Mouse (Mus musculus) WW6 (cell line): Measurements from ENCODE around the gene Steap1.

ENCODE experiments used
- DNase-seq: peaks from one replicate; pipeline ENCODE4 v3.0.0-alpha.2; 2013; ENCODE audit warnings: low read depth, low spot score

The Steap1 gene

DNA sequence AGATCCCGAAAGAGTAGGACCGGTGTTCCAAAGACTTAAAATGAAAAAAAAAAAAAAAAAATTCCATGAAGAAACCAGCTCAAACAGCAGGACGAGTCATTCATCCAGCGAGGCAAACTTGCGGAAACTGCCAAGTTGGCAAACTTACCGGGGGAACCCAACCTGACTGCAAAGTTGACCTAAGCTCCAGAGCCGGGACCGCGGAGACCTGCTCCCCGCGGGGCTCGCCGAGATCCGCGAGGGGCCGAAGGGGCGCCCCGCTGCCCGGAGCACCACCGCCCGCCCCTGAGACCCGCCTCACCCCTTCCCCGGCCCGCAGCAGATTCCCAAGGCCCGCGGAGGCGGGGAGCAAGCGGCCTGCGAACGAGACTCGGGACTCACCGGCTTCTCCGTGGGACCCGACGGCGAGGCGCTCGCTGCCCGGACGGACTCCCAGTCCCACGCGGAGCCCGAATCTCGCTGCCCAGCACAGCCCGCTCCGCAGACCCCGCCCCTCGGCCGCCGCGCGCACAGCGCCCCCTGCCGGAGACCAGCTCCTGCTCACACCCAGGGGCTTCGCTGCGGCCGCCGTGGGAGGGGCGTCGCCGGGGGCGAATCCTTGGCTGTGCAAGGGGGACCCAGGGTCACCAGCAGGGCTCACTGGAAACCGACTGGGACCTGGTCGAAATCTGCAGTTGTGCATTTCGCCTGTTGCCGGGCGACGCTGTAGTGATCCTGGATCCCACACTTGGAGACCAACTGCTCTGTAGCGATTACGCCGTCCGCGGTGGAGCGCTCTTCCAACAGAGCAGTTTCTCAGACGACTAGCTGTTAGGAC lies at the start of gene Steap1:
Gene Steap1 (minus strand): TSS at position 461 of the 817 bp plus-strand sequence.
- DNase-seq, result peak; percentile 76

DNA sequence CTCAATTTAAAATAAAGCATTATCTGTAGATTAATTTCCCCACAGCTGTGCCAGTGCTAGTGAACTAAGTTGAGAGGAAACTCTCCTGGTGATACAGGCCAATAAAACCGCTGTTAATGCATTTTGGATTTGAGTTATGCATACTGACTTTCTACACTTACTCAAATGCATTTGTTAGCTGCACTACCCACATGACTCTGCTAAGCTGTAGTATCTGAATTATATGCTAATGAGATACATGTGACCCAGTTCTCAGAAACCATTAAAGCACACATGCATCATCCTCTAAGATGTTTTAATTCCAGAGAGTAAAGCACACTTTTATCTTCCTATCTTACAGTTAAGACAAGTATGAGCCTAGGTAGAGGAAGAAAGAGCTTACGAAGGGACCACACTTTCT lies 38.0 kb upstream of the Steap1 start:
- no peak for DNase-seq

DNA sequence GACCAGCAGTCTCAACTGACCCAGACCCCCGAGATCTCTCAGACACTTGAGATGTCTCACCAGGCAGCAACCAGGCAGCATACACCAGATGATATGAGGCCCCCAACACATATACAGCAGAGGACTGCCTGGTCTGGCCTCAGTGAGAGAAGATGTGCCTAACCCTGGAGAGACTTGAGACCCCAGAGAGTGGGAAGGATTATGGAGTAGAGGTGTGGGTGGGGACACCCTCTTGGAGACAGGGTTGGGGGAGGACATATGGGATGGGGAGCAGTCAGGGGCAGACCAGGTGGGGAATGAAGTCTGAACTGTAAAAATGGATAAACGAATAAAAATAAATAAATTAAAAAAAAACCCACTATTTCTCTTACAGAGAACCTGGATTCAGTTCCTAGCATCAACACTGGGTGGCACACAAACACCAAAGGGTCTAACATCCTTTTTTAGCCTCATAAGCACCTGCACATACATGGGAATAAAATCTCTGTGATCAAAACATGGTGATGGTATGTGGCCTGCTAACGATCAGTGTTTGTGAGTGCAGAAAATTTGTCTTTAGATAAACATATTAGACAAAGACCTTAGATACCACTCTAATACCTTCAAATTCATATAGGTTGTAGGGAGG lies 7.4 kb upstream of the Steap1 start:
- DNase-seq, result no peak

DNA sequence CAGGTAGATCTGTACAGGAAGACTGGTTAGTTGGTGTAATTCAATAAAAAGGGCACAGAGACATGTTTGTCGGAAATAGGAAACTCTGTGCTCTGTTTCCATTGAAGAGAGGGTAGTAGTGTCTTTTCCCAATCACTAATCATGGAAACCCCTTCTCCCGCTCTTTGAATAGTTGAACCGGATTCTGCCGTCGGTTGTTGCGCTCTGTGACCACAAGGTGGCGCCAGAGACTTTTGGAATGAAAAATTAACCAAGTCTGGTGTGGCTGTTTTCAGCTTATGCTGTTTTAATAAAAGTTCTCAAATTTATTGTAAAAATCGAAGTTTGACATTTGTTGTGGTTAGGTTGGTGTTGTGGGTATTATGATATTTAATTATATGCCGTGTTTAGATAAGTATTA lies 5.9 kb upstream of the Steap1 start:
- no peak for DNase-seq

DNA sequence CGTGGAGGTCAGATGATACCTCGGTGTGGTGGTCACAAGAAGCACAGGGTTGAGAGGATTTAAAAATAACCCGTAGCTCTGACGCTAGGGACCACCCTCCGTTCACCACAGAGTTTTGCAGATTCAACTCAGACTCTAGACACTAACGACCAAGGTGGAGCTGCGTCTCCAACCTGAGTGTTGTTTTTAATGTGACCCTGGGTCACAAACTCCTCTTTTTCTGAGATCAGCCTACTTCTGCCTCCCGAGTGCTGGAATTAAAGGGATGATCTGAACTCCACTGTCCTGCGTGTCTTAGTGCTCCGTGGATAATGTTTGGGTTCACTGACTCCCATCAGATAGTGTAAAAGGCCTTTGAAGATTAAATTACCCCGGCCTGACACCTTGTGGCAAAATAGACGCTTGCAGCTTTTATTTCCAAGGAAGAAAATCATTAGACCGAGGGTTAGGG lies 671 bp upstream of the Steap1 start:
- DNase-seq, result peak; percentile 34

DNA sequence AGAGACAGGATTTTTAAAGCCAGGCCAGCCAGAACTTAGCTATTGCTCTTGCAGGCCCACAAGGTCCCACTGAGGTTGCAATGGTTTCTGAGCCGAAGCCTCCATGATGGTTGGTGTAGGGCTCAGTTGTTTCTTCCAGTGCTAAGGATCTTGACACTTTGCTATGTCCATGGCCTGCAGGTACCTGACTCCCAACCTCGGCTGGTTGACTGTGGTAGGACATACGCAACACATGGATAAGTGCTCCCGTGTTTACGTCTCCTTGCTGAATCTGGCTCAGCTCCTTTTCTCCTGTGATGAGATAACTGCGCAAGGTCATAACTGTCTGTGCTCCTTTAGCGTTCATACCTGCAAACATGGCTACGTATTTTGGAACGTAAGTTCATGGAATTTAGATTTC lies 14.7 kb downstream of the Steap1 start:
- DNase-seq, result no peak

DNA sequence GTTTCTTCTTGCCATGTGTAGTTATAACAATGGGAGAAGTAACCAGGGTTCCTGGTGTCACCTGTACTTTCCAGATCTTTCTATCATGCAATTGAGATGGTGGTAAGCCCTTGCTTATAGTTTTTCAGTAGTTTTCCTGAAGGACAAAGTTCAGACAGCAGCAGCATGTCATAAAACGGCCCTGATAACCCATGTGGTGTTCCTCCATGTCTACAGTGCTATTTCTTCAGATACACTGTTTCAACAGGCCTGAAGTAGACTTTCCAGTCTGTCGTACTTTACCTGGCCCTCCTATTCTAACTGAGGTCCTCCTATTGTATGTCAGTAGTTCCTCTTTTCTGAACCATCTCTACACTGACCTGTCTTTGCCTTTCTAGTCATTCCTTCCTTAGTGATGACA lies 16.3 kb downstream of the Steap1 start:
- DNase-seq, result no peak

DNA sequence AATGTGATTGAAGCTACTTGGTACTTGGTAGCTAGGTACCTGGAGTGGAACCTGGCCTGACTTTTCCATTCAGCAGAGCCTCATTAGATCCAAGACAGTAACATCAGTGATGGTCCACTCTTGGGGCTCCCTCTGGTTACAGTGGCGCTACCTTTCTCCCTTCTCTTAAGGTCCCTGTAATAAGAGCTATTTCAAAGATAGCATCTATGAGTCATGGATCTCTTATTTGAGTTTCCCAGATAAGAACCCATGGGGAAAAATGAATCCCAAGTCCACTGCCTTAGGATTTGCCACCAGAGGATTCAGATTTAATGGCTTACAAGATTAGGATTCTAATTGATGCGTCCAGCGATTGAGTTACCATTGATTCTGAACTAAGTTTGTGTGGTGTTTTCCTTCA lies 16.9 kb downstream of the Steap1 start:
- no peak for DNase-seq

DNA sequence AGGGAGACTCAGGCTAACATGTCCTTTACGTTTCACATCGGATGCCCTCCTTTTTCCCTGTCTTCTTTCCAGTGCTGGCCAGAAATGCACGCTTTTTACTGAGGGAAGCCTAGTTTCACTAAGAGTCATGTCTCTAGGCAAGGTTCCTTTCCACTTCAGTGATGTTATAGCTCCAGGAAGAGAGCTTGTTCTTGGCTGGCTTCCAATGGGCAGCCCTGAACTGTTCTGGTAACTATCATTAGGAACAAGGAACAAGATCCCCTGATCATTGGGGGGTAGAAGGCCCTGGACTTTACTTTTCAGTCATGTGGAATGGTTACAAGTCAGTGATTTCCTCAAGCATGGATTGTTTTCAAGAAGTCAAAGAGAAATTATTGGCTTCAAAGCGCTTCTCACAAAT lies 19.2 kb downstream of the Steap1 start:
- DNase-seq, result no peak

DNA sequence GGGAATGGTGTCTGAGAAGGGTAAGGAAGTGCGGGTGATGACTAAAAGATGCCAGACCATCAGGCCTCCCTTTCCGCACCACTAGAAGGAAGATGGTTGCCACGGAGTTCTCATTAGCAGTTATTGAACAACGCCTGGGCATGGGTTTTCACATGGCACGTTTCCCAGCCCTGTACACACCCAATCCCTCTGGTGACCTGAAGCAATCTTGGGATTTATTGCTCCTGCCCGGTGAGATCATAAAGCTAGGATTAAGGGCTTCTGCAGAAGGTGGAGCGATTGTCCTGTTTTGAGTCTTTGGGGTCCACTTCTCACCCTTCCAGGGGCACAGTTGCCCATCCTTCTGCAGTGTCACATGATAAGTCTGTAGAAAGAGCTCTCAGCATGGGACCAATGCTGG lies 26.9 kb downstream of the Steap1 start:
- DNase-seq, result no peak

DNA sequence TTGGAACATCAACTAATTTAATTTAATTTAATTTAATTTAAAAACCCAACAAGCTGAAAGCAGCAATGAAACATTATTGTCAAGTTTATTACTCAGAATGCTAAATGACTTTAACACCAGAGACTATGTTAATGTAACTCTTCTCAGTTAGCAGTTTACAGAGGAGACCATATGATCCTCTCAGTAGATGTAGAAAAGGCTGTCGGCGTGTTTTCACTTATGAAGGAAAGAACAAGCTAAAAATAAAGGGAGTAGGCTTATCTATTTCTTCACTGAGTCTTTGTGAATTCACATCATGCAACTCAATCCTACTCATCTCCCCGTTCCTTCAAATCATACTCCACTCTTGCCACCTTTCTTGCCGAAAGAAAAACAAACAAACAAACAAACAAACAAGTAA lies 38.1 kb downstream of the Steap1 start:
- DNase-seq, result no peak

DNA sequence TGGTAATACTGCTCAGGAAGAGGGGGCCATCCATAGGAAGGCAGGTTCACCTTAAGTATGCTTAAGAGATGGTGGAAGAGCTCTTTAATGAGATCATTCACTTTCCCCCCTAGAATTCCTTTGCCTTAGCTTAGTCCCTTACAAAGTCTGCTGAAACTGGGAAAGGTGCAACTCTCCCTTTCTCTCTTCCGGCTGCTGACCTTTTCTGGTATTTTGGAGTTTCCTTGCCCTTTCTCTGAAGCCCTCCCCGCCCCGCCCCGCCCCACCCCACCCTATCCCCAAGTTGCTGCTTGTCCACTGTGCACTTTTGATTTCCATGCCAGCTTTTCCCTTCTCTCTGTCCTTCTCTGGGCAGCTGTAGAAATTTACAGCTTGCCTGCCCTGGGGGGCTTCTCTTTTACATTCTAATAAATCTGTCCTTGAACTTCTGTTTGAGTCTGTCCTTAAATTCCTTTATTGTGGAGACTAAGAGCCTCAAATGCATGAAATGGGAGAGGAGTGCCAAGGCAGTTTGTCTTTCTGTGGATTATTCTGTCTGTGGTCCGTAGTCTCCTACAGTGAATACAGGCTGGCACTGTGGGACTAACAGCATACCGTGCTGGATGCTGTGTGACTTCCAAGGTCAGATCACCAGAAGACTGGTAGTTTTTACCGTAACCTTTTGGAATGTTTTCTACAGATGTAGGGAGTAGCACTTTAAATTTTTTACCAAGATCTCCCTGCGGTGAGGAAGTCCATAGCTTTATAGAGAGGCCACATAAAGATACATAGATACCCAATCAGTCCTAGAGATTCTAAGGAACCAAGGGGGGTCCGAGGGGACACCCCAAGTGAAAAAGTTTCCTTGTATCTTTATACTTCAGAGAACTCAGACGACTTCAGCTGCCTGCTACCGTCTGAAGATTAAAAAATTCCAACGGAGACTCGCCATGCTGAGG lies 41.5 kb downstream of the Steap1 start:
- DNase-seq, result no peak

DNA sequence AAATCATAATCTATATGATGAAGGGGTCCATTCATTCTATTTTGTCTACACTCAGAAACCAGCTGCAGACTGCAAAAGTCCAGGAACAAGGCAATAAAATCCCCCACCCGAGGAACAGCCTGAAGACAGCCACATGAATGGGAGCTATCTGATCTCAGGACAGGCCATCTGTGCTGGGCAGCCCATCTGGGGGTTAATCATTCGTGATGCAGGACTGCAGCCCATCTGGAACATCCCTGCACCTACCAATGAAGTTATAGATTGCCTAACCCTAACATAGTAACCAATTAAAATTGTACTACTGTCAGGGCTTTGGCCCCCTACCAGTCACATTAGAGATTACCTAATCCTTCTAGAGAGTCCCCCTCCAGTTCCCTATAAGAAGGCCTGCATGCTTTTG lies 44.1 kb downstream of the Steap1 start:
- DNase-seq, result no peak

DNA sequence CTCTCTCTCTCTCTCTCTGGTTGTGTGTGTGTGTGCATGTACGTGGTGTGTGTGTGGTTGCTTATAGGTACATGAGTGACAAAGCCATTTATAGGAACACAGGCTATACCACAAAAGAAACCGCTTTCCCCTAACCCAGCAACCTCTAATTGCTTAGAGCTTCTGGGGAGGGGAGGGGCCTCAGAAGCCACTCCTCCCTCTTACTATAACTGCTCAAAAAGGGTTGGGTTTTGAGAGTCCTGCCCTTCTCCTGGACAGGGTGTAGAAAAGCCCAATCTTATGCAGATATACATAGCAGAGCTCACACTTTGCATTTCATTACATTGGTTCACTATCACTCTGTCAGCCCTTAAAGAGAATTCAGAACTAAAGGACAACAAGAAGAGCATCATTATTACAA lies 48.7 kb downstream of the Steap1 start:
- DNase-seq, result no peak

DNA sequence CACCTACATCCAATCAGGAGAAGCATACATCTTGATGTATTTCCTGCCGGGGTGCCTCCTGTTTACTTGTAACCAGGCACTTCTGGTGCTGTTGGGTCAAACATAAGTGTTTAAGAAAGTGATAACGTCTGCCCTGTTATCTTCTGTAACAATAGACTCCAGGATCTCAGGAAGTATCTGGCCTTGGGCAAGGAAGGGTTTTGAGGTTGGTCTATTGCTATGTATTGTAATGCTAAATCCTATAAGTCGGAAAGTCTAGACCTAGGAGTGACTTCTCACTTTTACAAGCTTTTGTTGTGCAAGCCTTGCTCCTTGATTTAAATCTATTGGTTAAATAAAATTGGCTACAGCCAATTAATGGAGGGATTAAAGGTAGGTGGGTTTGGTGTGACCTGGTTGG lies 50.3 kb downstream of the Steap1 start:
- DNase-seq, result no peak

DNA sequence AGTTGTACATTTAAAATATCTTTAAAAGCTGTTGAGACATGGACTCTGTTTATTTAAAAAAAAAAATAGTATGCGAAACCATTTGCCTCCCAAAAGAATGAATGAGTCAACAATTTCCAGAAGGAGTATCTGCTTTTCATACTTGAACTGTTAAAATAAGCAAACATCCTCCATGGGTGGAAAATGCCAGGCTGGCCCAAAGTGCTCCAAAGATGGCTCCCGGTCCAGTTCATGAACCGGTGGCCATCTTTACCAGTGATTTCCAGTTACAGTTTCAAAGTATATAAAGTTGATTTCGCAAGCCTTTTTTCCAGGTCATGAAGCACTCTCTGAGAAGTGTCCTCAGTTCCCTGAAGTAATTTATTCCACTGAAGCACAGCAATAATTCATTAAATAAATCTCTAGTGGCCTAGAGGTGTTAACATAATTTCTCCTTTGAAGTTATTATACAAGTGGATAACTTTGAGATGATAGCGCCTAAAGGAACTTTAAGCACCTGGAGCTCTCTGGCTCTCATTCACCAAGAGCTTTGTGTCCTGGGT lies 53.7 kb downstream of the Steap1 start:
- no peak for DNase-seq

DNA sequence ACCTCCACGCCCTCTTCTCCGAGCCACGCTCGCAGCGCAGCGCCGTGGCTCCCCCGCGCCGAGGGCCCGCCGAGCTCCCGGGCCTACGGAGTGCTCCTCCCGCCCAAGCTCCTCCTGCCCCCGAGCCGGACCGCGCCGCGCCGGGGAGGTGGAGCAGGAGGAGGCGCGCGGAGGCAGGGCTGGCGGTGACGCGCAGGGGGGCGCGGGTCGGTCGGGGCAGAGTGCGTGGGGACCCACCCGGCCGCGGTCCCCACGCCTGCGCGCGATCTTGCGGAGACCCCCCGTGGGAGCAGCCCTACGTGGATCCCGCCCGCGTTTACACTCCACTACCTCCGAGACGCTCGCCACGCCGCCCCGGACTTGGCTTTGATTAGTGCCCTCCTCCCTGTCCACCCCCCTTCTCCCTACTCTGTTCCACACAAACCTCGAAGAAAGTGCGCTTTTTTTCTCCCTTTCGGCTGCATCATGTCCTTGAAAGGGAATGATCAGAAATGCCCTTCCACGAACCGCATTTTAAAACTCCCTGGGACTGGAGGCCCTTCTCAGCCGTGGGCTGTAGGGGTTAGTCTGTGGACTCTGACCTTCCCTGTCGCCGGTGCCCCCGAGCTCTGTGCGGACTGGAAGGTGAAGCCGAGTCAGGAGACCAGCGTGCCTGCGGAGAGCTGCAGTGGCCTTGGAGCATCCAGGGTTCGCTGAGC lies 55.0 kb downstream of the Steap1 start, which contains the start of gene Steap2:
Gene Steap2 (minus strand): TSS at position 623 of the 698 bp plus-strand sequence.
- DNase-seq, result no peak

DNA sequence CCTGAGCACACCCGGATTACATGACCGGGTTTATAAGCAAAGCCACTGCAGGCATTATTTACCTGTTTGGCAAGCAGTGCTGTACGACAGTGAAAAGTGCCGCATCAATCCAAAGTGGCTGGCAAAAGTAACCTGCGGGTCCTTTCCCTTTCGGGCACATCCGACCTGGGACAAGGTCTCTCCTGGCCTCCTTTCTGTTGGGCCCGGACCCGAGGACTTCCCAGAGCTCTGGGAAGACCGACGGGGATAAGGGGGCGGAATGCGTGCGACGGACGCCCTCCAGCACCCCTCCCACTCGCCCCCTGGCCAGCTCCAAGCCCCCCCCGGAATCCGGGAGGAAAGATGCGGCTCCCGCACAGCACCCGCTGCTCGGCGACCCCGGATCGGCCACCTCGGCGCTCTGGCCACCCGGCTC lies 55.6 kb downstream of the Steap1 start:
- DNase-seq, result no peak

DNA sequence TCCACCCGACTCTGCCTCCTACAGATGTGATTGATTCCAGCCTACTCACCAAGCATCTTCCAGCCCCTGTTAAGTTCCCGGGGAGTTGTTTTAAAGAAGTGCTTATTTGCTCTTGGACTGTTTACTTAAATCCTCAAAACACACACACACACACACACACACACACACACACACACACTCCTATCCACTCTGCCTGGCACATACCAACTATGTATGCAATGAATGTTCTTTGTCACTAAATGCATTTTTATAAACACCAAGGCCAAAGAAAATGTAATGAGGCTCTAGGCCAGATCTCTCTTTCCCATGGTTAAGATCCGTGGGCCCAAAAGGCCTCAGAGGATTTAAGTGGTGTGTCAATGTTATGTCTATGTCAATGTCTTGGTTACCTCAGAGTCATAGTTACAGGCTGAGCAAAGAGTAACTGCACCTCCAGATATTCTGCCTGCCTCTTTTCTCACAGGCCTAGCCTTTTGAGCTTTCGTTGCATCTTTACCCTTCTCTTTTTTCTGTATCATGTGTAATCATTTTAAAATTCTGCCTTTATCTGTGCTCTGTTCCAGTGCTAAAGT lies 56.9 kb downstream of the Steap1 start:
- no peak for DNase-seq

DNA sequence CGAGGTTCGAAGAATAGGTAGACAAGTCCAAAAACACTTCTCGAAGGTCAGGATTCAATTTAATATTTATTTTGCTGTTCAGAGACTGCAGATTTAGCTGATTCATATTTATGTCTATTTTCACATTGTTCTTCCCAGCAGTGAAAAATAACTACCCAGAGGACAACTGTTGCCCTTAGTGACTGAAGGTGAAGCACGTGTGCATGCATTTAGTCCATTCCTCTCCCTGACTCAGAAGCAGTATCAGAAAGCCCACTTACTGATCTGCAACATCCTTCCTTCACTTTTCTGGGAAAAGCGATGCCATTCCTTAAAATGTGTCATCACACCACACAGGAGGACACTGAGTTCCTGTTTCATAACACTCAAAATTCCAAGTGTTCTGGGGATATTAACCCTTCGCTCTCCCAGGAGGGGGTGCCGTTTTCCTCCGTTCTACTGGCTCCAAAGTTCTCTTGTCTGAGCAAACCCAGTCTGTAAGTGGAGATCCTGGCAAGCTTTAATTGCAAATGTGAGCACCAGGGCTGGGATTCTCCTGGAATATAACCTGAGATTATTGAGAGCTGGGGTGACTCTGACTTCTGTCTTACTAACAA lies 60.1 kb downstream of the Steap1 start:
- no peak for DNase-seq
